Mouse (Mus musculus): ENCODE results near the gene Ramp1. TPM values are rescaled to one million over a fixed set of nuclear protein-coding genes. Genes with fewer than 3 reads are reported as not detected.

Gene Ramp1
- 21.4 and 25.0 TPM in 2 replicates for polyA plus RNA-seq (2015; fragmentation: Nextera tagmentation; extraction: Ambion mirVana)

GRCm38 (mm10) chr1:91179533-91180173, at the start of gene Ramp1:
Gene Ramp1, plus strand, starts transcription at chr1:91179822.
- Histone ChIP-seq H3K36me3 (no peaks in the 10 kb centered on the region), H3K9ac (peak within 1 kb of the TSS; percentile 50), H3K27ac (replicated peaks) (peak within 1 kb of the TSS; percentile 17; the same call in 1 of the 2 replicates), H3K4me2 (replicated peaks) (peak within 1 kb of the TSS; percentile 80), H3K27me3 (no peaks in the 10 kb centered on the region; the same call in 1 of the 2 replicates), H3K9me3 (replicated peaks) (no peaks in the 10 kb centered on the region), H3K4me3 (replicated peaks) (peak within 1 kb of the TSS; percentile 45), H3K4me1 (peaks cover 36% of the 10 kb centered on the region)
- WGBS, result 3% methylated on average over 37 of the region's 37 CpGs
- ATAC-seq (ENCODE audit: insufficient number of reproducible peaks, low FRiP score, low TSS enrichment, low read depth), result peak; percentile 58; the same call in 1 of the 2 replicates

GRCm38 (mm10) chr1:91137036-91137435, 42.6 kb upstream of the Ramp1 start:
- H3K36me3 ChIP-seq, result no peaks in the 10 kb centered on the region
- H3K4me2 ChIP-seq (replicated peaks), result no peak overlapping the region
- no peak overlapping the region for H3K27ac ChIP-seq (replicated peaks)
- H3K9ac ChIP-seq, result no peak overlapping the region
- no peak overlapping the region for H3K4me3 ChIP-seq (replicated peaks)
- H3K9me3 ChIP-seq (replicated peaks), result no peaks in the 10 kb centered on the region
- no peaks in the 10 kb centered on the region for H3K27me3 ChIP-seq
- ATAC-seq (ENCODE audit: insufficient number of reproducible peaks, low FRiP score, low TSS enrichment, low read depth), result no peak
- H3K4me1 ChIP-seq, result no peaks in the 10 kb centered on the region
- 75% methylated on average over 2 of the region's 2 CpGs for WGBS

- H3K4me3 ChIP-seq (replicated peaks), result no peak within 1 kb of the TSS
- no peak within 1 kb of the TSS for H3K9ac ChIP-seq
- no peak within 1 kb of the TSS for H3K4me2 ChIP-seq (replicated peaks)
- no peaks in the 10 kb centered on the region for H3K4me1 ChIP-seq
- whole genome bisulfite sequencing, result 68% methylated on average over 20 of the region's 20 CpGs
- no peaks in the 10 kb centered on the region for H3K36me3 ChIP-seq
- no peak within 1 kb of the TSS for H3K27ac ChIP-seq (replicated peaks)
- ATAC-seq (ENCODE audit: insufficient number of reproducible peaks, low FRiP score, low TSS enrichment, low read depth), result no peak
- no peaks in the 10 kb centered on the region for H3K9me3 ChIP-seq (replicated peaks)
- H3K27me3 ChIP-seq, result no peaks in the 10 kb centered on the region
Observed at GRCm38 (mm10) chr1:91144813-91145212, 34.8 kb upstream of the Ramp1 start, which contains the start of gene Rbm44. Gene Rbm44, plus strand, starts transcription at chr1:91145089.

GRCm38 (mm10) chr1:91151509-91151908, 28.1 kb upstream of the Ramp1 start:
- Histone ChIP-seq H3K4me2 (replicated peaks) (no peak overlapping the region), H3K4me1 (no peaks in the 10 kb centered on the region), H3K9me3 (replicated peaks) (no peaks in the 10 kb centered on the region), H3K4me3 (replicated peaks) (no peak overlapping the region), H3K36me3 (no peaks in the 10 kb centered on the region), H3K9ac (no peak overlapping the region), H3K27ac (replicated peaks) (no peak overlapping the region), H3K27me3 (no peaks in the 10 kb centered on the region)
- no peak for ATAC-seq (ENCODE audit: insufficient number of reproducible peaks, low FRiP score, low TSS enrichment, low read depth)
- 68% methylated on average over 2 of the region's 2 CpGs for WGBS

GRCm38 (mm10) chr1:91166798-91167197, 12.8 kb upstream of the Ramp1 start:
- no peaks in the 10 kb centered on the region for H3K9me3 ChIP-seq (replicated peaks)
- 79% methylated on average over 6 of the region's 6 CpGs for WGBS
- H3K4me3 ChIP-seq (replicated peaks), result no peak overlapping the region

GRCm38 (mm10) chr1:91169157-91169556, 10.5 kb upstream of the Ramp1 start:
- WGBS, result 71% methylated on average over 4 of the region's 4 CpGs

More at GRCm38 (mm10) chr1:91166798-91167197, 12.8 kb upstream of the Ramp1 start:
- H3K4me2 ChIP-seq (replicated peaks), result no peak overlapping the region
- no peak for ATAC-seq (ENCODE audit: insufficient number of reproducible peaks, low FRiP score, low TSS enrichment, low read depth)
- H3K27me3 ChIP-seq, result no peaks in the 10 kb centered on the region
- no peaks in the 10 kb centered on the region for H3K4me1 ChIP-seq
- H3K36me3 ChIP-seq, result no peaks in the 10 kb centered on the region
- no peak overlapping the region for H3K27ac ChIP-seq (replicated peaks)
- no peak overlapping the region for H3K9ac ChIP-seq

GRCm38 (mm10) chr1:91174796-91175195, 4.8 kb upstream of the Ramp1 start:
- H3K9me3 ChIP-seq (replicated peaks), result no peaks in the 10 kb centered on the region
- no peaks in the 10 kb centered on the region for H3K36me3 ChIP-seq
- peaks cover 11% of the 10 kb centered on the region; the same call in 1 of the 2 replicates for H3K4me1 ChIP-seq
- H3K4me3 ChIP-seq (replicated peaks), result no peak overlapping the region
- H3K4me2 ChIP-seq (replicated peaks), result no peak overlapping the region
- no peak overlapping the region for H3K9ac ChIP-seq
- no peaks in the 10 kb centered on the region; the same call in 1 of the 2 replicates for H3K27me3 ChIP-seq
- no peak for ATAC-seq (ENCODE audit: insufficient number of reproducible peaks, low FRiP score, low TSS enrichment, low read depth)
- no peak overlapping the region for H3K27ac ChIP-seq (replicated peaks)
- 84% methylated on average over 5 of the region's 5 CpGs for WGBS

More at GRCm38 (mm10) chr1:91169157-91169556, 10.5 kb upstream of the Ramp1 start:
- Histone ChIP-seq H3K27me3 (no peaks in the 10 kb centered on the region), H3K36me3 (no peaks in the 10 kb centered on the region), H3K27ac (replicated peaks) (no peak overlapping the region), H3K4me3 (replicated peaks) (no peak overlapping the region), H3K4me1 (no peaks in the 10 kb centered on the region), H3K9me3 (replicated peaks) (no peaks in the 10 kb centered on the region), H3K4me2 (replicated peaks) (no peak overlapping the region), H3K9ac (no peak overlapping the region)
- ATAC-seq (ENCODE audit: insufficient number of reproducible peaks, low FRiP score, low TSS enrichment, low read depth), result no peak

- no peaks in the 10 kb centered on the region for H3K36me3 ChIP-seq
- H3K9ac ChIP-seq, result no peak overlapping the region
- H3K4me1 ChIP-seq, result peaks cover 17% of the 10 kb centered on the region; the same call in 1 of the 2 replicates
- H3K9me3 ChIP-seq (replicated peaks), result no peaks in the 10 kb centered on the region
- H3K4me2 ChIP-seq (replicated peaks), result no peak overlapping the region
- no peaks in the 10 kb centered on the region; the same call in 1 of the 2 replicates for H3K27me3 ChIP-seq
- 37% methylated on average over 3 of the region's 3 CpGs for WGBS
- H3K4me3 ChIP-seq (replicated peaks), result no peak overlapping the region
- H3K27ac ChIP-seq (replicated peaks), result no peak overlapping the region
- no peak for ATAC-seq (ENCODE audit: insufficient number of reproducible peaks, low FRiP score, low TSS enrichment, low read depth)
Observed at GRCm38 (mm10) chr1:91176026-91176425, 3.6 kb upstream of the Ramp1 start.

GRCm38 (mm10) chr1:91176871-91177270, 2.8 kb upstream of the Ramp1 start:
- Histone ChIP-seq H3K4me2 (replicated peaks) (no peak overlapping the region), H3K27me3 (no peaks in the 10 kb centered on the region; the same call in 1 of the 2 replicates), H3K9ac (no peak overlapping the region), H3K9me3 (replicated peaks) (no peaks in the 10 kb centered on the region), H3K27ac (replicated peaks) (no peak overlapping the region), H3K4me3 (replicated peaks) (no peak overlapping the region), H3K4me1 (peaks cover 24% of the 10 kb centered on the region; the same call in 1 of the 2 replicates), H3K36me3 (no peaks in the 10 kb centered on the region)
- WGBS, result 75% methylated on average over 4 of the region's 4 CpGs
- ATAC-seq (ENCODE audit: insufficient number of reproducible peaks, low FRiP score, low TSS enrichment, low read depth), result no peak

GRCm38 (mm10) chr1:91179086-91179485, 536 bp upstream of the Ramp1 start:
- no peaks in the 10 kb centered on the region for H3K9me3 ChIP-seq (replicated peaks)
- H3K4me3 ChIP-seq (replicated peaks), result no peak overlapping the region
- peak; percentile 56 for ATAC-seq (ENCODE audit: insufficient number of reproducible peaks, low FRiP score, low TSS enrichment, low read depth)
- H3K4me2 ChIP-seq (replicated peaks), result peak overlapping the region; percentile 80; the same call in 1 of the 2 replicates
- H3K27ac ChIP-seq (replicated peaks), result no peak overlapping the region
- no peak overlapping the region for H3K9ac ChIP-seq
- 25% methylated on average over 5 of the region's 5 CpGs for WGBS
- no peaks in the 10 kb centered on the region; the same call in 1 of the 2 replicates for H3K27me3 ChIP-seq
- H3K36me3 ChIP-seq, result no peaks in the 10 kb centered on the region
- H3K4me1 ChIP-seq, result peaks cover 36% of the 10 kb centered on the region

- Histone ChIP-seq H3K4me2 (replicated peaks) (peak overlapping the region; percentile 80), H3K27me3 (no peaks in the 10 kb centered on the region; the same call in 1 of the 2 replicates), H3K4me3 (replicated peaks) (peak overlapping the region; percentile 45), H3K9me3 (replicated peaks) (no peaks in the 10 kb centered on the region), H3K27ac (replicated peaks) (peak overlapping the region; percentile 17; the same call in 1 of the 2 replicates), H3K36me3 (no peaks in the 10 kb centered on the region), H3K4me1 (peaks cover 36% of the 10 kb centered on the region), H3K9ac (peak overlapping the region; percentile 50)
- WGBS, result 4% methylated on average over 14 of the region's 14 CpGs
- no peak; the same call in 1 of the 2 replicates for ATAC-seq (ENCODE audit: insufficient number of reproducible peaks, low FRiP score, low TSS enrichment, low read depth)
Observed at GRCm38 (mm10) chr1:91180174-91180565, 548 bp downstream of the Ramp1 start.
